Comparison of ENCODE assay signal across 41 mouse cellular contexts in the genomic region with DNA sequence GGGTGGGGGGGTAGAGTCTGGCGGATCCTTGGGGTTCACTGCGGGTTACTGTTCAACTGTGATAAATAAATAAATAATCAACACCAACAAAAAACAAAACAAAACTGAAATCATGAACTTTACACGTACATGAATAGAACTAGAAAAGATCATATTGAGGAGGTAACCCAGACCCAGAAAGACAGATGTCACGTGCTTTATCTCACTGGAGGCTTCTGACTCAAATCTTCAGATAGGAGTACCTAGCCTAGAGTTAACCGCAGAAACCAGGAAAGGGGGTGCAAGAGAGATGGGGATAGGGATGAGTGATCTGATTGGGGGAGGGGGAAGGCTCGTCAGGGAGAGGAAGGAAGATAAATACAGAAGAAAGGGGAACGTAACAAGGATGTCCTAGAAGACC. TPM values are rescaled to one million over a fixed set of nuclear protein-coding genes. Genes with fewer than 3 reads are reported as not detected.
"Had no signal": no experiment of that assay in that cellular context is flagged by ENCODE, and none has a peak within 500 bp of the region (broad histone marks: within the 10 kb centered on the region; RNA-seq: fewer than 3 reads in every experiment).

No protein-coding gene starts in this region.

- DNase-seq: left cerebral cortex, postnatal 4 days; liver; liver, embryonic 13.5 days; liver, postnatal 0 days; lung, adult 18-20 months; lung, adult 2 months; lung, embryonic 14.5 days; lung, postnatal 10 days; lung, postnatal 14 days; lung, postnatal 36 days; lung, postnatal 4 days; midbrain, embryonic 14.5 days had no signal

- H3K27ac ChIP-seq: limb, embryonic 10.5 days; limb, embryonic 12.5 days; limb, embryonic 13.5 days; limb, embryonic 15.5 days; liver, embryonic 12.5 days; liver, embryonic 13.5 days; liver, embryonic 14.5 days; liver, embryonic 15.5 days; lung, embryonic 15.5 days; macrophage; midbrain, embryonic 10.5 days; midbrain, embryonic 12.5 days; midbrain, embryonic 13.5 days; midbrain, embryonic 15.5 days; neural tube, embryonic 12.5 days had no signal

- H3K4me3 ChIP-seq: limb, embryonic 10.5 days; limb, embryonic 12.5 days; limb, embryonic 13.5 days; limb, embryonic 15.5 days; liver, embryonic 12.5 days; liver, embryonic 13.5 days; liver, embryonic 15.5 days; lung, embryonic 15.5 days; megakaryocyte, embryonic 14.5 days; midbrain, embryonic 10.5 days; midbrain, embryonic 12.5 days; midbrain, embryonic 13.5 days; midbrain, embryonic 15.5 days; myocyte; neural tube, embryonic 12.5 days had no signal

- H3K9ac ChIP-seq: limb, embryonic 12.5 days; limb, embryonic 13.5 days; limb, embryonic 15.5 days; liver, embryonic 12.5 days; liver, embryonic 13.5 days; liver, embryonic 14.5 days; liver, embryonic 15.5 days; liver, postnatal 0 days; lung, embryonic 14.5 days; lung, embryonic 15.5 days; midbrain, embryonic 12.5 days; midbrain, embryonic 13.5 days; midbrain, embryonic 15.5 days; neural tube, embryonic 12.5 days had no signal

- H3K36me3 ChIP-seq: limb, embryonic 10.5 days; limb, embryonic 12.5 days; limb, embryonic 13.5 days; limb, embryonic 15.5 days; liver, embryonic 12.5 days; liver, embryonic 13.5 days; liver, embryonic 15.5 days; lung, embryonic 15.5 days; midbrain, embryonic 10.5 days; midbrain, embryonic 12.5 days; midbrain, embryonic 13.5 days; midbrain, embryonic 15.5 days; neural tube, embryonic 12.5 days had no signal

- H3K9me3 ChIP-seq: limb, embryonic 10.5 days; limb, embryonic 12.5 days; limb, embryonic 13.5 days; limb, embryonic 15.5 days; liver, embryonic 12.5 days; liver, embryonic 13.5 days; liver, embryonic 15.5 days; lung, embryonic 15.5 days; megakaryocyte, embryonic 14.5 days; midbrain, embryonic 10.5 days; midbrain, embryonic 12.5 days; midbrain, embryonic 13.5 days; midbrain, embryonic 15.5 days; neural tube, embryonic 12.5 days had no signal

- H3K4me1 ChIP-seq: liver, embryonic 13.5 days; liver, embryonic 15.5 days had no signal

- H3K27me3 ChIP-seq: limb, embryonic 12.5 days; limb, embryonic 13.5 days; limb, embryonic 15.5 days; liver, embryonic 12.5 days; liver, embryonic 13.5 days; liver, embryonic 15.5 days; lung, embryonic 15.5 days; midbrain, embryonic 13.5 days; midbrain, embryonic 15.5 days; neural tube, embryonic 12.5 days had no signal

RNA-seq across cellular contexts. Expression of gene Accsl, which starts 20.1 kb away (rescaled TPM):
- total RNA-seq: left cerebral cortex, postnatal 25 days; liver, adult 2 months; megakaryocyte progenitor cell, adult 5-6 weeks; megakaryocyte, adult 5-6 weeks; megakaryocyte-erythroid progenitor cell, adult 5-6 weeks; midbrain, postnatal 0 days; monocyte, adult 5-6 weeks had no signal
- polyA plus RNA-seq: limb, embryonic 10.5 days; limb, embryonic 11.5 days; limb, embryonic 12.5 days; limb, embryonic 13.5 days; limb, embryonic 15.5 days; liver, adult 2 months; liver, embryonic 11.5 days; liver, embryonic 12.5 days; liver, embryonic 15.5 days; liver, embryonic 16.5 days; lung, adult 2 months; lung, embryonic 16.5 days; lung, postnatal 0 days; macrophage; midbrain, embryonic 10.5 days; neural tube, embryonic 11.5 days had no signal
